In genomic region chr15:78927788-78928457, GRCm38 (mm10) we compare ENCODE assay signal across 8 mouse cellular contexts. TPM values are rescaled to one million over a fixed set of nuclear protein-coding genes. Genes with fewer than 3 reads are reported as not detected.
DNase-seq lines count a peak whose midpoint lies in the region; ATAC-seq and TF ChIP-seq lines count a peak whose summit lies in the region.

No protein-coding gene starts in this region.

- TF ChIP-seq EP300 in heart, postnatal 0 days (IDR thresholded peaks at IDR 0.05; ENCODE audit: low read depth): no peak

- H3K27me3 ChIP-seq in heart, postnatal 0 days (ENCODE audit: control insufficient read depth, insufficient read depth, low read length): no peaks in the 10 kb centered on the region

- ATAC-seq in heart, postnatal 0 days (ENCODE audit: insufficient read depth, low read depth): peak; percentile 18; the same call in 1 of the 2 replicates

- H3K36me3 ChIP-seq in heart, postnatal 0 days (replicated peaks; ENCODE audit: control insufficient read depth, insufficient read depth, low read length): peaks cover 5% of the 10 kb centered on the region; the same call in 1 of the 2 replicates
- peaks cover 13% of the 10 kb centered on the region; the same call in 1 of the 2 replicates for H3K36me3 ChIP-seq in macrophage (ENCODE audit: inconsistent target)

- no peaks in the 10 kb centered on the region for H3K9me3 ChIP-seq in heart, postnatal 0 days (replicated peaks; ENCODE audit: control insufficient read depth, low read length)

- peaks cover 20% of the 10 kb centered on the region for H3K79me2 ChIP-seq in macrophage (ENCODE audit: inconsistent target)

- H3K4me3 ChIP-seq in heart, postnatal 0 days (ENCODE audit: low read depth, low read length): peak overlapping the region; percentile 45
- H3K4me3 ChIP-seq in macrophage (ENCODE audit: inconsistent target): peak overlapping the region; percentile 88

- peak; percentile 98 for DNase-seq in 3134 (ENCODE audit: extremely low read depth, insufficient read length, low spot score)
- DNase-seq in T-cell, adult 2 months (ENCODE audit: low spot score): peak; percentile 88
- peak; percentile 92 for DNase-seq in fibroblast of lung, adult 2 months (ENCODE audit: low read depth)
- peak; percentile 78 for DNase-seq in heart, postnatal 0 days (ENCODE audit: low spot score)
- peak; percentile 72 to 89 for DNase-seq in kidney, postnatal 25 days
- peak; percentile 80 for DNase-seq in retina, postnatal 1 day
- DNase-seq in thymus, postnatal 4 days: peak; percentile 88

- TF ChIP-seq CTCF in heart, postnatal 0 days (IDR thresholded peaks at IDR 0.05; ENCODE audit: low read depth): no peak

- H3K4me1 ChIP-seq in heart, postnatal 0 days (ENCODE audit: control insufficient read depth, insufficient read depth): peaks cover 26% of the 10 kb centered on the region

- WGBS in heart, postnatal 0 days: under 1% methylated on average over 26 of the region's 35 CpGs
- WGBS in macrophage (ENCODE audit: missing documents): 1% methylated on average over 34 of the region's 35 CpGs

- H3K9ac ChIP-seq in heart, postnatal 0 days (replicated peaks; ENCODE audit: low read depth, low read length): peak overlapping the region; percentile 44

- peak overlapping the region; percentile 76 for H3K4me2 ChIP-seq in heart, postnatal 0 days (ENCODE audit: low read depth, low read length)

- peak overlapping the region; percentile 91 for H3K27ac ChIP-seq in heart, postnatal 0 days (ENCODE audit: low read depth)
- peak overlapping the region; percentile 96 for H3K27ac ChIP-seq in macrophage

RNA-seq across cellular contexts. Expression of gene Lgals1, which starts 1.4 kb away (rescaled TPM):
- 460 and 709 TPM in 2 replicates for total RNA-seq in heart, postnatal 0 days (2014; rRNA removed; ENCODE audit: low replicate concordance)
- polyA plus RNA-seq in heart, postnatal 0 days (2015; fragmentation: Nextera tagmentation; extraction: Ambion mirVana): 800 and 870 TPM in 2 replicates
- total RNA-seq in macrophage (2018; cell fraction: chromatin; rRNA removed): 100 to 1,000 TPM in 1 of 26 experiments, 10 to 100 TPM in 25; 10.4 to 333 (median 30.0) TPM
- 1,000 to 10,000 TPM in 18 of 26 experiments, 100 to 1,000 TPM in 8; 732 to 2,113 (median 1,238) TPM for total RNA-seq in macrophage (2018; cell fraction: cytosol; rRNA removed)
- 100 to 1,000 TPM in 25 of 26 experiments, 10 to 100 TPM in 1; 69.0 to 290 (median 144) TPM for total RNA-seq in macrophage (2018; cell fraction: nucleus; rRNA removed)
- 1,502 to 3,219 TPM (median 3,114 TPM) in 3 replicates for polyA plus RNA-seq in macrophage (2018)

RNA-seq across cellular contexts. Expression of gene Nol12, which starts 6.8 kb away (rescaled TPM):
- total RNA-seq in heart, postnatal 0 days (2014; rRNA removed; ENCODE audit: low replicate concordance): 3.4 TPM in 1 of 2 replicates, not detected in the other
- polyA plus RNA-seq in heart, postnatal 0 days (2015; fragmentation: Nextera tagmentation; extraction: Ambion mirVana): 23.3 TPM in 2 replicates
- 10 to 100 TPM in 9 of 26 experiments, 1 to 10 TPM in 17; 1.1 to 14.9 (median 7.5) TPM for total RNA-seq in macrophage (2018; cell fraction: chromatin; rRNA removed)
- total RNA-seq in macrophage (2018; cell fraction: cytosol; rRNA removed): 10 to 100 TPM; 16.7 to 32.0 (median 25.4) TPM
- total RNA-seq in macrophage (2018; cell fraction: nucleus; rRNA removed): 10 to 100 TPM in 8 of 26 experiments, 1 to 10 TPM in 18; 2.9 to 19.2 (median 8.1) TPM
- 18.3 to 26.2 TPM (median 18.5 TPM) in 3 replicates for polyA plus RNA-seq in macrophage (2018)

RNA-seq across cellular contexts. Expression of gene Pdxp, which starts 14.2 kb away (rescaled TPM):
- 25.8 and 46.0 TPM in 2 replicates for total RNA-seq in heart, postnatal 0 days (2014; rRNA removed; ENCODE audit: low replicate concordance)
- polyA plus RNA-seq in heart, postnatal 0 days (2015; fragmentation: Nextera tagmentation; extraction: Ambion mirVana): 7.7 and 8.3 TPM in 2 replicates
- 1 to 10 TPM in 23 of 26 experiments, under 1 TPM in 1, not detected in 2; 0.66 to 5.7 (median 3.7) TPM for total RNA-seq in macrophage (2018; cell fraction: chromatin; rRNA removed)
- total RNA-seq in macrophage (2018; cell fraction: cytosol; rRNA removed): under 1 TPM; 0.05 to 0.84 (median 0.33) TPM
- 10 to 100 TPM in 1 of 26 experiments, 1 to 10 TPM in 24, under 1 TPM in 1; 0.82 to 11.1 (median 4.4) TPM for total RNA-seq in macrophage (2018; cell fraction: nucleus; rRNA removed)
- polyA plus RNA-seq in macrophage (2018): 0.13 to 1.2 TPM (median 0.70 TPM) in 3 replicates

RNA-seq across cellular contexts. Expression of gene Triobp, which starts 19.6 kb away (rescaled TPM):
- 45.3 and 80.0 TPM in 2 replicates for total RNA-seq in heart, postnatal 0 days (2014; rRNA removed; ENCODE audit: low replicate concordance)
- 19.1 and 20.0 TPM in 2 replicates for polyA plus RNA-seq in heart, postnatal 0 days (2015; fragmentation: Nextera tagmentation; extraction: Ambion mirVana)
- 100 to 1,000 TPM in 7 of 26 experiments, 10 to 100 TPM in 19; 21.6 to 213 (median 70.4) TPM for total RNA-seq in macrophage (2018; cell fraction: chromatin; rRNA removed)
- 10 to 100 TPM; 33.0 to 72.2 (median 47.8) TPM for total RNA-seq in macrophage (2018; cell fraction: cytosol; rRNA removed)
- 100 to 1,000 TPM in 2 of 26 experiments, 10 to 100 TPM in 24; 18.0 to 146 (median 56.8) TPM for total RNA-seq in macrophage (2018; cell fraction: nucleus; rRNA removed)
- polyA plus RNA-seq in macrophage (2018): 27.0 to 38.5 TPM (median 29.5 TPM) in 3 replicates

RNA-seq across cellular contexts. Expression of gene Sh3bp1, which starts 28.4 kb away (rescaled TPM):
- 9.8 and 11.7 TPM in 2 replicates for total RNA-seq in heart, postnatal 0 days (2014; rRNA removed; ENCODE audit: low replicate concordance)
- 6.4 and 7.0 TPM in 2 replicates for polyA plus RNA-seq in heart, postnatal 0 days (2015; fragmentation: Nextera tagmentation; extraction: Ambion mirVana)
- 100 to 1,000 TPM in 17 of 26 experiments, 10 to 100 TPM in 9; 18.8 to 471 (median 176) TPM for total RNA-seq in macrophage (2018; cell fraction: chromatin; rRNA removed)
- 100 to 1,000 TPM in 11 of 26 experiments, 10 to 100 TPM in 15; 31.5 to 168 (median 84.8) TPM for total RNA-seq in macrophage (2018; cell fraction: cytosol; rRNA removed)
- total RNA-seq in macrophage (2018; cell fraction: nucleus; rRNA removed): 100 to 1,000 TPM in 14 of 26 experiments, 10 to 100 TPM in 12; 22.3 to 199 (median 104) TPM
- polyA plus RNA-seq in macrophage (2018): 67.4 to 90.3 TPM (median 70.9 TPM) in 3 replicates

Comparison
In these comparisons a context has a peak if more than half of its experiments do, and no peak if none do; other contexts are left out.
1. Peak in every context shown above with its lines: DNase-seq, ATAC-seq, H3K4me3 ChIP-seq and H3K27ac ChIP-seq.